ENCODE assay signal across 14 mouse cellular contexts in the genomic region with DNA sequence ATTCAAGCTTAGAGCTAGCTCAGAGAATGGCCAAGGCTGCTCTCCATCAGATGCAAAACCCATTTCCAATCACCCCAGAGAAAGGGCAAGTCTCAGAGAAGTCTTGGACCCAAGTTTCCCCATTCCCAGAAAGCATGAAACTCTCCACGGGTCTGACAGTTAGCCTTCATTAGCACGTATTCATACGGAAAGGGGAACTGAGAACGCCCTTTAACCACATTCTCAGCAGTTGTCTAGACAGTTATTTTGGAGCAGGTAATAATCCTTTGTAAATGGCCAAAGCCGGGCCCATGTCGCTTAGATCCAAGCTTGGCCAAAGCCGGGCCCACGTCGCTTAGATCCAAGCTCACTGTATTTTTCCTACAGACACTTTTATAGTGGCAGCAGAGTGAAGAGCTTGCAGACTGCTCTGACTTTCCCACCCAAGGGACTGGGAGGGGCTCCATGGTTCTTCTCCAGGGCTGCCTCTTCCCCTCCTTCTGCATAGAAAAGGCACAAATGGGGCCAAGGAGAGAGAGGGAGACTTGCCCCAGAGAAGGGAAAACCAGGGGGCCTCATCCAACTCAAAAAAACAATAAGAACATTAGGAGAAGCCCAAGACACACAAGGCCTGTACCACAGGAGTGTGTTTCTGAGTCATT. TPM values are rescaled to one million over a fixed set of nuclear protein-coding genes. Genes with fewer than 3 reads are reported as not detected.
A peak's percentile ranks its signal among the peaks of the same experiment; 100 is the strongest.
DNase-seq lines count a peak whose midpoint lies in the region; ATAC-seq and TF ChIP-seq lines count a peak whose summit lies in the region.
"Had no signal": no experiment of that assay in that cellular context is flagged by ENCODE, and none has a peak within 500 bp of the region (broad histone marks: within the 10 kb centered on the region; RNA-seq: fewer than 3 reads in every experiment).

No protein-coding gene starts in this region.

- ATAC-seq in megakaryocyte-erythroid progenitor cell, adult 5-6 weeks (replicated peaks; ENCODE audit: low FRiP score, low TSS enrichment, poor library complexity, severe bottlenecking), result no peak
- ATAC-seq: intestine, embryonic 15.5 days had no signal

- H3K4me3 ChIP-seq in thymus, adult 2 months (ENCODE audit: control insufficient read depth, insufficient read depth, low read length), result no peak overlapping the region
- H3K4me3 ChIP-seq: intestine, embryonic 15.5 days; neural tube, embryonic 13.5 days had no signal

- 46% methylated on average over 9 of the region's 9 CpGs for WGBS in thymus, adult 2 months

- peaks cover 18% of the 10 kb centered on the region for H3K4me1 ChIP-seq in thymus, adult 2 months (replicated peaks; ENCODE audit: control insufficient read depth, insufficient read depth, low read length)
- H3K4me1 ChIP-seq: intestine, embryonic 15.5 days; neural tube, embryonic 13.5 days had no signal

- no peak for TF ChIP-seq CTCF in thymus, adult 2 months (IDR thresholded peaks at IDR 0.05; ENCODE audit: borderline replicate concordance, control insufficient read depth, extremely low read depth, insufficient read depth, low read length, poor library complexity)

- no peaks in the 10 kb centered on the region for H3K36me3 ChIP-seq in thymus, adult 2 months (ENCODE audit: control insufficient read depth, insufficient read depth, low read length)
- H3K36me3 ChIP-seq: intestine, embryonic 15.5 days; neural tube, embryonic 13.5 days had no signal

- TF ChIP-seq POLR2A in thymus, adult 2 months (IDR thresholded peaks at IDR 0.05; ENCODE audit: control insufficient read depth, extremely low read depth, insufficient read depth, low read length, poor library complexity), result no peak

- no peaks in the 10 kb centered on the region for H3K27me3 ChIP-seq in thymus, adult 2 months (ENCODE audit: control insufficient read depth, insufficient read depth, low read length)
- H3K27me3 ChIP-seq: intestine, embryonic 15.5 days; neural tube, embryonic 13.5 days had no signal

- peak; percentile 35 for DNase-seq in urinary bladder, postnatal 14 days (ENCODE audit: low spot score)
- DNase-seq in urinary bladder, adult 18-20 months (ENCODE audit: low spot score in 2 of 2), result no peak
- DNase-seq in gastrocnemius, adult 8-10 months (ENCODE audit: low spot score in 2 of 2), result peak; percentile 53 to 64
- DNase-seq in heart, postnatal 4 days, result peak; percentile 26
- DNase-seq in retina, embryonic 14.5 days (ENCODE audit: low spot score), result no peak
- no peak for DNase-seq in thymus, adult 2 months
- DNase-seq: cerebellum, adult 18-20 months; kidney, postnatal 25 days; liver; midbrain, embryonic 14.5 days; thymus, postnatal 4 days had no signal

- no peak overlapping the region for H3K27ac ChIP-seq in thymus, adult 2 months (ENCODE audit: control insufficient read depth, insufficient read depth, low read length)
- H3K27ac ChIP-seq: intestine, embryonic 15.5 days; neural tube, embryonic 13.5 days had no signal

RNA-seq across cellular contexts. Expression of a gene that starts 46.2 kb away (rescaled TPM):
- 10 to 100 TPM in 1 of 4 experiments, 1 to 10 TPM in 3; 7.6 to 10.2 (median 8.0) TPM for total RNA-seq in gastrocnemius, adult 8-10 months (2022)
- total RNA-seq in heart, postnatal 4 days (2021), result 10 to 100 TPM; 32.6 to 34.4 TPM
- 15.6 and 21.0 TPM in 2 replicates for polyA plus RNA-seq in thymus, adult 2 months (2012; rRNA removed)
- total RNA-seq in megakaryocyte-erythroid progenitor cell, adult 5-6 weeks (2014; fragmentation: Nextera tagmentation), result 5.3 and 10.9 TPM in 2 replicates
- total RNA-seq in megakaryocyte-erythroid progenitor cell, adult 5-6 weeks (2017), result 13.2 and 18.1 TPM in 2 replicates

Comparison
In these comparisons a context has a peak if more than half of its experiments do, and no peak if none do; other contexts are left out.
1. DNase-seq: peak in urinary bladder, postnatal 14 days (single experiment), gastrocnemius, adult 8-10 months (2 of 2) and heart, postnatal 4 days (single experiment); none in urinary bladder, adult 18-20 months (0 of 2), retina, embryonic 14.5 days (single experiment) and thymus, adult 2 months (single experiment).